Mouse (Mus musculus): ENCODE results near the gene Dab1.

- TF ChIP-seq CTCF (IDR thresholded peaks at IDR 0.05; ENCODE audit: extremely low read depth, insufficient read depth, insufficient read length, insufficient replicate concordance) (no peak), POLR2A (IDR thresholded peaks at IDR 0.05; ENCODE audit: low read depth, low read length) (no peak)
Measured at GRCm38 (mm10) chr4:103577111-103577815, 41.9 kb upstream of the Dab1 start.

Data from spleen, adult 2 months (tissue).